Mouse (Mus musculus): ENCODE measurements around the gene Cisd3. TPM values are rescaled to one million over a fixed set of nuclear protein-coding genes. Genes with fewer than 3 reads are reported as not detected.
A peak's percentile ranks its signal among the peaks of the same experiment; 100 is the strongest.
"Not testable (repeated sequence)": the region's sequence is repeated elsewhere in the genome, so short reads cannot be mapped to it uniquely, and the experiment has no call there.

Cisd3 gene
- polyA plus RNA-seq, 1 experiment from 2014 or later = 41.2 TPM

- Histone ChIP-seq H3K9me3 (replicated peaks) (no peaks in the 10 kb centered on the region), H3K4me1 (peaks cover 9% of the 10 kb centered on the region; the same call in 1 of the 2 replicates), H3K4me3 (replicated peaks) (no peak overlapping the region), H3K9ac (no peak overlapping the region), H3K4me2 (no peak overlapping the region), H3K27ac (no peak overlapping the region), H3K36me3 (peaks cover 88% of the 10 kb centered on the region), H3K27me3 (no peaks in the 10 kb centered on the region)
- 85% methylated on average over 4 of the region's 4 CpGs for WGBS
- ATAC-seq (replicated peaks; ENCODE audit: low FRiP score) = no peak
Observed at GRCm38 (mm10) chr11:97719041-97719440, 33.4 kb downstream of the Cisd3 start.

- no peaks in the 10 kb centered on the region for H3K9me3 ChIP-seq (replicated peaks)
- H3K4me3 ChIP-seq (replicated peaks) = no peak overlapping the region
- H3K27ac ChIP-seq = no peak overlapping the region
- ATAC-seq (replicated peaks; ENCODE audit: low FRiP score) = no peak
- peaks cover 95% of the 10 kb centered on the region for H3K36me3 ChIP-seq
- no peak overlapping the region for H3K4me2 ChIP-seq
- no peak overlapping the region for H3K9ac ChIP-seq
- H3K4me1 ChIP-seq = peaks cover 9% of the 10 kb centered on the region; the same call in 1 of the 2 replicates
- no peaks in the 10 kb centered on the region for H3K27me3 ChIP-seq
- 83% methylated on average over 4 of the region's 4 CpGs for WGBS
Observed at GRCm38 (mm10) chr11:97721338-97721737, 35.7 kb downstream of the Cisd3 start.

GRCm38 (mm10) chr11:97723709-97724108, 38.1 kb downstream of the Cisd3 start:
- Histone ChIP-seq H3K9me3 (replicated peaks) (no peaks in the 10 kb centered on the region), H3K27ac (peak overlapping the region; percentile 24; the same call in 1 of the 2 replicates), H3K4me2 (no peak overlapping the region), H3K9ac (no peak overlapping the region), H3K4me3 (replicated peaks) (no peak overlapping the region), H3K27me3 (no peaks in the 10 kb centered on the region), H3K4me1 (peaks cover 9% of the 10 kb centered on the region; the same call in 1 of the 2 replicates), H3K36me3 (peaks cover 97% of the 10 kb centered on the region)
- 69% methylated on average over 7 of the region's 7 CpGs for WGBS
- ATAC-seq (replicated peaks; ENCODE audit: low FRiP score) = peak; percentile 58; the same call in 1 of the 2 replicates

DNA sequence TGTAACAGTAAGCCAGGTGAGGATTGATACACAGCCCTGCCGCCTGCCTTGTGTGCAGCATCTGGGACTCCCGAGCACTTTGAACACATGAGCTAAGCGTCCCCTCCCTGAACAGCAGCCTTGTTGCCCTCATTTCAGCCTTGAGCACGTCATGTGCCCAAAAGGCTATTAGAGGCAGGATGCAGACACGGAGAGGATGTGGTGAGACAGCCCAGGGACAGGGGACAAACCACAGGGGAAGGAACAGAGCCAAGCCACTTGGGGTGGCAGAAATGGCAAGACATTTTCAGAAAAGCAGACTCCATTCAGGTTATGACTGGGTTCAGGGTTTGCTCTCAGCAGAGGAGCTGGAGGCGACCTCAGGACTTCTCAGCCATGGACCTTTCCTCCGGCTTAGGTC, 42.7 kb downstream of the Cisd3 start:
- ATAC-seq (replicated peaks; ENCODE audit: low FRiP score) = no peak
- Histone ChIP-seq H3K9me3 (replicated peaks) (no peaks in the 10 kb centered on the region), H3K4me1 (peaks cover 5% of the 10 kb centered on the region; the same call in 1 of the 2 replicates), H3K9ac (no peak overlapping the region), H3K4me2 (no peak overlapping the region), H3K36me3 (peaks cover 90% of the 10 kb centered on the region), H3K27me3 (no peaks in the 10 kb centered on the region), H3K4me3 (replicated peaks) (no peak overlapping the region), H3K27ac (no peak overlapping the region)
- WGBS = 62% methylated on average over 7 of the region's 7 CpGs

- peaks cover 4% of the 10 kb centered on the region for H3K4me1 ChIP-seq
- peaks cover 86% of the 10 kb centered on the region for H3K36me3 ChIP-seq
- H3K27me3 ChIP-seq = no peaks in the 10 kb centered on the region
- no peak overlapping the region for H3K9ac ChIP-seq
- no peak for ATAC-seq (replicated peaks; ENCODE audit: low FRiP score)
- no peaks in the 10 kb centered on the region for H3K9me3 ChIP-seq (replicated peaks)
- no peak overlapping the region for H3K4me3 ChIP-seq (replicated peaks)
- 76% methylated on average over 7 of the region's 7 CpGs for WGBS
- H3K4me2 ChIP-seq = no peak overlapping the region
- no peak overlapping the region for H3K27ac ChIP-seq
Observed at GRCm38 (mm10) chr11:97728730-97729129, 43.1 kb downstream of the Cisd3 start.

- no peaks in the 10 kb centered on the region for H3K9me3 ChIP-seq (replicated peaks)
- H3K9ac ChIP-seq = no peak overlapping the region
- H3K36me3 ChIP-seq = peaks cover 38% of the 10 kb centered on the region
- H3K27me3 ChIP-seq = no peaks in the 10 kb centered on the region
- H3K4me3 ChIP-seq (replicated peaks) = no peak overlapping the region
- H3K4me1 ChIP-seq = peaks cover 10% of the 10 kb centered on the region
- H3K27ac ChIP-seq = 0 out of 2 replicates have a peak overlapping the region, but pooled peaks have one; percentile 14
- H3K4me2 ChIP-seq = no peak overlapping the region
- no peak for ATAC-seq (replicated peaks; ENCODE audit: low FRiP score)
- WGBS = 17% methylated on average over 10 of the region's 10 CpGs
Observed at GRCm38 (mm10) chr11:97733689-97734088, 48.1 kb downstream of the Cisd3 start.

DNA sequence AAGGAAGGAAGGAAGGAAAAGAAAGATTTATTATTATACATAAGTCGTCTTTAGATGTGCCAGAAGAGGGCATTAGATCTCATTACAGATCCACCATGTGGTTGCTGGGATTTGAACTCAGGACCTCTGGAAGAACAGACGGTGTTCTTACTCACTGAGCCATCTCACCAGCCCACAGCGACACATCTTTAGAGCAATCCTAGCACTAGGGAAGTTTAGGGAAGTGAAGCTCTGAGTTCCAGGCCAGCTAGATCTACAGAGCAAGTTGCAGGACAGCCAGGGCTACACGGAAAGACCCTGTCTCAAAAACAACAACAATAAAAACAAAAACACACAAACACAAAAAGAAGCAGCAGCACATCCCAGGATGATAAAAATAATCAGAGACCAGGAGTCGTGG, 49.2 kb downstream of the Cisd3 start:
- H3K4me3 ChIP-seq (replicated peaks); H3K27ac ChIP-seq; H3K4me2 ChIP-seq; H3K9me3 ChIP-seq (replicated peaks); H3K9ac ChIP-seq; H3K27me3 ChIP-seq; ATAC-seq (replicated peaks; ENCODE audit: low FRiP score): not testable (repeated sequence)
- Histone ChIP-seq H3K4me1 (peaks cover 12% of the 10 kb centered on the region), H3K36me3 (peaks cover 33% of the 10 kb centered on the region)
- 83% methylated on average over 5 of the region's 5 CpGs for WGBS

DNA sequence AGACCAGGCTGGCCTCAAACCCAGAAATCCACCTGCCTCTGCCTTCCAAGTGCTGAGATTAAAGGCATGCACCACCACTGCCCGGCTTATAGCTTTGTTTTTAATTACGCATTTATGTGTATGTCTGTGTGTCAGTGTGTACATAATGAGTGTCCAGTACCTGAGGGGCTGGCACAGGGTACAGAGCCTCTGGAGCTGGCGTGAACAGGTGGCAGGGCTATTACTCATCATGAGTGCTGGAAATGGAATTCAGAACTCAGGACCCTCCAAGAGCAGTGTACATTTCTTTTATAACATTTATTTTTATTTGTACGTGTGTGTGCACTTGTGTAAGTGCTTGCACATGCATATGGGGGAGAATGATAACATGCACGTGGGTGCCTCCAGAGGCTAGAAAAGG, 51.0 kb downstream of the Cisd3 start:
- Histone ChIP-seq H3K4me3 (replicated peaks) (no peak overlapping the region), H3K27me3 (no peaks in the 10 kb centered on the region), H3K27ac (no peak overlapping the region), H3K4me1 (peaks cover 26% of the 10 kb centered on the region), H3K9me3 (replicated peaks) (no peaks in the 10 kb centered on the region), H3K36me3 (peaks cover 18% of the 10 kb centered on the region), H3K4me2 (no peak overlapping the region), H3K9ac (no peak overlapping the region)
- 88% methylated on average over 5 of the region's 5 CpGs for WGBS
- no peak for ATAC-seq (replicated peaks; ENCODE audit: low FRiP score)

GRCm38 (mm10) chr11:97737600-97737999, 52.0 kb downstream of the Cisd3 start:
- 71% methylated on average over 4 of the region's 4 CpGs for WGBS
- Histone ChIP-seq H3K9ac (no peak overlapping the region), H3K4me3 (replicated peaks) (no peak overlapping the region), H3K4me1 (peaks cover 33% of the 10 kb centered on the region), H3K4me2 (no peak overlapping the region), H3K27ac (0 out of 2 replicates have a peak overlapping the region, but pooled peaks have one; percentile 9), H3K36me3 (peaks cover 8% of the 10 kb centered on the region; the same call in 1 of the 2 replicates), H3K27me3 (no peaks in the 10 kb centered on the region), H3K9me3 (replicated peaks) (no peaks in the 10 kb centered on the region)
- no peak for ATAC-seq (replicated peaks; ENCODE audit: low FRiP score)

Small RNAs within 50 kb of the gene (microRNA-seq; reads per million reads assigned to microRNA genes)
- not detected for gene Gm24158
- not detected for gene Mir6927

Other genes with a start within 250 kb of the Cisd3 start
- gene 4933428G20Rik, start 185.5 kb upstream of the Cisd3 start, polyA plus RNA-seq (2015; fragmentation: Nextera tagmentation; extraction: Ambion mirVana) = 0.49 and 0.84 TPM in 2 replicates
- 0.83 and 0.85 TPM in 2 replicates for gene Srcin1, start 109.6 kb upstream of the Cisd3 start, polyA plus RNA-seq (2015; fragmentation: Nextera tagmentation; extraction: Ambion mirVana)
- 4.3 and 5.1 TPM in 2 replicates for gene Epop, start 56.1 kb upstream of the Cisd3 start, polyA plus RNA-seq (2015; fragmentation: Nextera tagmentation; extraction: Ambion mirVana)
- gene Mllt6, start 22.4 kb upstream of the Cisd3 start, polyA plus RNA-seq (2015; fragmentation: Nextera tagmentation; extraction: Ambion mirVana) = 2.8 and 3.9 TPM in 2 replicates
- 13.2 and 16.6 TPM in 2 replicates for gene Pcgf2, start 14.7 kb downstream of the Cisd3 start, polyA plus RNA-seq (2015; fragmentation: Nextera tagmentation; extraction: Ambion mirVana)
- 475 and 488 TPM in 2 replicates for gene Psmb3, start 17.6 kb downstream of the Cisd3 start, polyA plus RNA-seq (2015; fragmentation: Nextera tagmentation; extraction: Ambion mirVana)
- 1.8 and 1.9 TPM in 2 replicates for gene Pip4k2b, start 58.9 kb downstream of the Cisd3 start, polyA plus RNA-seq (2015; fragmentation: Nextera tagmentation; extraction: Ambion mirVana)
- 19.2 and 19.5 TPM in 2 replicates for gene Cwc25, start 80.7 kb downstream of the Cisd3 start, polyA plus RNA-seq (2015; fragmentation: Nextera tagmentation; extraction: Ambion mirVana)
- gene 1700001P01Rik, start 90.1 kb downstream of the Cisd3 start, polyA plus RNA-seq (2015; fragmentation: Nextera tagmentation; extraction: Ambion mirVana) = 0.62 and 0.67 TPM in 2 replicates
- gene Rpl23, start 96.6 kb downstream of the Cisd3 start, polyA plus RNA-seq (2015; fragmentation: Nextera tagmentation; extraction: Ambion mirVana) = 565 and 652 TPM in 2 replicates
- 104 and 108 TPM in 2 replicates for gene Lasp1, start 113.2 kb downstream of the Cisd3 start, polyA plus RNA-seq (2015; fragmentation: Nextera tagmentation; extraction: Ambion mirVana)
- 7.4 and 7.5 TPM in 2 replicates for gene B230217C12Rik, start 155.0 kb downstream of the Cisd3 start, polyA plus RNA-seq (2015; fragmentation: Nextera tagmentation; extraction: Ambion mirVana)
- gene Fbxo47, start 198.3 kb downstream of the Cisd3 start, polyA plus RNA-seq (2015; fragmentation: Nextera tagmentation; extraction: Ambion mirVana) = 0.48 and 0.73 TPM in 2 replicates